Mouse (Mus musculus): ENCODE measurements around the gene Traf3ip3.

The Traf3ip3 gene

DNA sequence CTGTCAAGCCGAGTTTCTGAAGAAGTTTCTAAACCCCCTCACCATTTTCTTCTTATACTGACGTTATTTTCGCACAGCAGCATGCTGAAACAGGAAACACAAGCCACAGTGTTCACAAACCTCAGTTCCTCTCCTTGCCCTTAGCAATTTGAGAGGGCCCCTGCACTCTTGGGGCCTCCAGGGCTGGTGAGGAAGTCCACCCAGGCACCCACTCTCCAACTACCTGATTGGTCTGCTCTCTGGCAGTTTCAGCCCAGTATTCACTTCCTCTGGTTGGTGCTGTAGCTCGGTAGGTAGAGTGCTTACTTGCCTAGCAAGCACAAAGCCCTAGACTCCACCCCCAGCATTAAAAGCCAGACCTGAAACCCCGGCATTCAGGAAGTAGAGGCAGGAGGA is at the start of gene Traf3ip3:
TSS of gene Traf3ip3 (minus strand) at position 321 of the 396 bp plus-strand sequence.
- DNase-seq = no peak

DNA sequence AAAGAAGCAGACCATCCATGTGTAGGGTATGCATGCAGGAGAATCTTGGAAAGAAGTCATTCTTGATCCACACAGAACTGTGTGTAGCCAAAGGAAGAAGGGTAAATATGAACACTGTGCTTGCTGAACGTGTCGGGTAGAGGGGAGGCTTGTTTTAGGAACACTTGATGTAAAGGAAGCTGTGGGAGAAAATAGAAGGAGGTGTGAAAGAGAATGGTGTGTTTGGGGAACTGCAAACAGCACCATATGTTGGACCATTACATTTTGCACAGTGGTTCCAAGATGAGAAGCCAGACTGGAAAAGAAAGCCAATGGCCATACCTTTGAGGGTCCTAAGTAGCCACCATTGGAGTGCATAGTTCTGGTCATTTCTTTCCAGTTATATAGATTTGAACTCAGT is 48.5 kb upstream of the Traf3ip3 start:
- DNase-seq = no peak

- no peak for DNase-seq
Measured at GRCm38 (mm10) chr1:193244235-193244634, 42.7 kb upstream of the Traf3ip3 start.

DNA sequence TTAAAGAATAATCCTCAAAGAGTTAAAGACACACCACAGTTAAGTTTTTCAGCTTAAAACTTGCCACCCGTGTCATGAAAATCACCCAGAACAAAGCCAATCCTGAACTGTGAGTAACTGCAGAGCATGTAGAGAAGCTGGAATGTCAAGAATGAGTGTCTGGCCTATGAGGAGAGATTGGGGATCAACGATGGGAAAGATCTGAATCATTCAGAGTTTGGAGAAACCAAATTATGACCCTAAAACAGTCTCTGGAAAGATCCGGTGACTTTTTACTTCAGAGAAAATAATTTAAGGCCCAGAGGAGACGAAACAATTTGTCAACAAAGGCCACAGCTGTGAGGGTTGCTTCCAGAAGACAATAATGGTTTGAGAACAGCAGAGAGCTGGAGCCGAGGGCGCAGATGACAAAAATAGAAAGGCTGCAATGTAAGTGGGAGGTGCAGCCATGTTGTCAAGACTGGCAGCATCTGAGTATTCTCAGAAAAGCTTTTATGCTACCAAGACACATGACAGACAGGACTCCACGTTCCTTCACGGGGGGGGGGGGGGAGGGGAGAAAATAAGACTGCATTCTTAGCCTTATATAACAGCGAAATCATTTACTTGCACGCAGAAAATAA is 42.2 kb upstream of the Traf3ip3 start:
- DNase-seq = no peak

GRCm38 (mm10) chr1:193242863-193243262 is 41.4 kb upstream of the Traf3ip3 start:
- peak; percentile 33 for DNase-seq

GRCm38 (mm10) chr1:193242238-193242637 is 40.7 kb upstream of the Traf3ip3 start:
- DNase-seq = peak; percentile 97

GRCm38 (mm10) chr1:193241436-193241835 is 39.9 kb upstream of the Traf3ip3 start:
- DNase-seq = no peak

GRCm38 (mm10) chr1:193238426-193238825 is 36.9 kb upstream of the Traf3ip3 start:
- DNase-seq = no peak

- no peak for DNase-seq
Measured at GRCm38 (mm10) chr1:193234930-193235329, 33.4 kb upstream of the Traf3ip3 start.

- DNase-seq = no peak
Measured at GRCm38 (mm10) chr1:193234130-193234645, 32.7 kb upstream of the Traf3ip3 start.

GRCm38 (mm10) chr1:193232732-193233131 is 31.2 kb upstream of the Traf3ip3 start:
- no peak for DNase-seq

- no peak for DNase-seq
Measured at GRCm38 (mm10) chr1:193230935-193231334, 29.4 kb upstream of the Traf3ip3 start.

GRCm38 (mm10) chr1:193230531-193230930 is 29.0 kb upstream of the Traf3ip3 start:
- no peak for DNase-seq

DNA sequence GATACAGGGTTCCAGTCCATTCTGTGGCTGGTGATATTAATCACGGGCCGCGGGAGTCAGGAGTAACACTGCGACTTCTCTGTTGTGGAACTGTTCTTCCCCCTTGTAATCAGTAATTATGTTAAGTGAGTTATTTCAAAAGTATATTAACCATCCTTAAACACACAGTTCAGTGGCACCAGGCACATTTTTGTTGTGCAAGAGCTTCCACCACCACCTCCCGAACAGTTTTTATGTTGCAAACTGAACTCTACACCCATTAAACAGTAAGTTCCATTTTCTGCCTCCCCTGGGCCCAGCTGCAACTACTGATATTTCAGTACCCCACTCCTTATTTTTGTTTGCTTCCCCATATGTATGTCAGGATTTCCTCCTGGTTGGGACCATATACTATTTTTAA is 28.1 kb upstream of the Traf3ip3 start:
- DNase-seq = no peak

GRCm38 (mm10) chr1:193227537-193227936 is 26.0 kb upstream of the Traf3ip3 start:
- no peak for DNase-seq

GRCm38 (mm10) chr1:193226724-193227522 is 25.4 kb upstream of the Traf3ip3 start:
- DNase-seq = no peak

DNA sequence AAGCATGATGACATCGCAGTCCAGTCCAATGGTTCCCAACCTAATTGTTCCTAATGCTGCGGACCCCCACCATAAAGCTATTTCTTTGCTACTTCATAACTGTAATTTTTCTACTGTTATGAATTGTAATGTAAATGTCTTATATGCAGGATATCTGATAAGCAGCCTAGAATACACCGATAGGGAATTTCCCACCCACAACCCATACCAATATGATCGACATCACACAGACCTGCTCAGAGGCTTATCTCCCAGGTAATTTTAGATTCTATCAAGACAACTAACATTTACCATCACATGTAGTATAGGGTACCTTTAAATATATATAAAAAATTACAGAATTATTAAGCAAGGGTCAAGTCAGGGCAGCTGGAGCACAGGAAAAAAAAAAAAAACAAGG is 24.6 kb upstream of the Traf3ip3 start:
- no peak for DNase-seq

DNA sequence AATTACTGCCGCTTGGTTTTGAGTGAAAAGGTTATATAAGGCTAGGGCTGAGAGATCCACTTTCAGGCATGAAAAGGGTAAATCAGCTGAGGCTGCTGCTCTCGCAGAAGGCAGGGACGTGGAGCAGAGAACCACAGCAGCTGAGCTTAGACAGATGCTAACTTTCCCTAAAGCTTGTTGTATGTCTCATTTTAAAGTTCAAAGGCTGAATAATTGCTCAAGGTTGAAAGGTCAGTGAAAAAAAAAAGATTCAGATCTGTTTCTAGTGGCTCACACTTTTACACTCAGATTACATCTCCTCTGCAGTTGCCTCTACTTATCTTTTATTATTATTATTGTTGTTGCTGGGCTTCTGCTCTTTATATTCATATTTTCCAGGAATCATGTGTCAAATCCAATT is 24.0 kb upstream of the Traf3ip3 start:
- no peak for DNase-seq

DNA sequence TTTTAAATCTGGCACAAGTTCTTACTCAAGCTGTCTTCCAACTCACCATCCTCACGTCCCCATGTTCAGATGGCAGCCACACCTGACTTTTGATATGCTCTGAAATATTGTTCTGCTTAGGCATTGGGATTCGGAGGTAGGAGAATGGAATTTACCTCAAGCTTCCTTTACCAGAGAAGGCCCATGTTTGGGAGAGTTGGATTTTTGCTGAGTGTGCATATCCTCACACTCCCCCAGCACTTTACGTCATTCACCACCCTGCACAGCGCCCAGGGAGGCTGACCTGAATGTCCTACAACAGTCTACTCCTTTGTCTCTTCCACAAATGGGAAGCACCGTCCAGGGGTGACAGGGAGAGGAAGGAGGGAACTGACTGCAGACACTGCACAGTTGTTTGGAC is 18.9 kb upstream of the Traf3ip3 start:
- no peak for DNase-seq

DNA sequence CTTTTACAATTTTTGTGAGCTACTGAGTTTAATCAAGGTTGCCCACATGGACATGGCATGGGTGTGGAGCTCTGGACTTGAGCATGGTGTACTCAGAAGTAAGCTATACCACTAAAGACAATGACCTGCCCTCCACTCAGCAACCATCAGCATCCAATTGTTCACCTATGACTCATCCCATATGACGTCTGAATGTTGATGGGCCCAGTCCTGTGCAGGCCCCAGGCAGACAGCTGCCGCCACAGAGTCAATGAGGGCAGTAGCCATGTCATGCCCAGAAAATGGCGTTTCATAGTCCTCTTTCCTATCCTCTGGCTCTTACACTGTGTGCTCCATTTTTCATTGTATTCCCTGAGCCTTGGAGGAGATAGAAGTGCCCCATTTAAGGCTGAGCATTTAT is 14.5 kb upstream of the Traf3ip3 start:
- DNase-seq = no peak

GRCm38 (mm10) chr1:193214053-193214452 is 12.6 kb upstream of the Traf3ip3 start:
- no peak for DNase-seq

DNA sequence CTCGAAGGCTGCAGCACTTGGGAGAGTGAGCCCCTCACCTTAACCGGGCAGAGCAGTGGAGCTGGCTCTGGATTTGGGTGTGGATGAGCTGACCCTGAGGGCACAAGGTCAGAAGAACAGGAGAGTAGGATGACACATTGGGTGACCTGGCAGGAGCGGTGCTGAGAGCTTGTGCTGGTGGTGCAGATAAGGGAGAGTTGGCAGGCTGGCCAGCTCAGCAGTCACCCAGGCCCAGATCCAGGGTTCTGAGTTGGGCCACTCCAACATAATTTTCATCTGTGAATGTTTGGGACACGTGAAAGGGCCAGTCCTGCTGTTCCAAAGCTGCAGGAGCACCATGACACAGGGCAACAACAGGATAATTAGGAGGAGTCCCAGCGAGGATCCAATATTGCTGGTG is 9.9 kb upstream of the Traf3ip3 start:
- DNase-seq = no peak

DNA sequence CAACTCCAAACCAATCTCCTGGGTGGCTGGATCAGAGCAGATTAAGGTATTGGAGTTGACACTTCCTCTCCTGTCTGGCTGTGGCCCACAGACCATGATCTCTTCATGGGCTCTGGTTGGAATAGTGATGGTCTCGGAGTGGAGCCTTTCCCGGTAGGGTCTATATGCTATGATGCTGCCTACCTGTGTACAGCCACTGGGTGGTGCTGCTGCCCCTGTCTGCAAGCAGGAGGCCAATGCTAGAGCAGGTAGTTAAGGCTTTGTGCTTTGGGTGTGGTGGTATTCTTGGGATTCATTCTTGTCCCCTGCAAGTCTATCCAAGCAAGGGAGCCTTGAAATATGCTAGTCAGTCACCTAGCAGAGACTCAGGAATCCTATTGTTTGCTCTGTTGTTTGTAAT is 6.7 kb upstream of the Traf3ip3 start:
- peak; percentile 26 for DNase-seq

- DNase-seq = no peak
Measured at GRCm38 (mm10) chr1:193207503-193207902, 6.0 kb upstream of the Traf3ip3 start, which contains the start of gene Lamb3. Lamb3 (plus strand) TSS chr1:193207699.

Measured in cerebellum, adult 9-11 months (tissue).